Mouse (Mus musculus) G1E (cell line): ENCODE data around the gene Polr3c.
"Not testable (repeated sequence)": the region's sequence is repeated elsewhere in the genome, so short reads cannot be mapped to it uniquely, and the experiment has no call there.

ENCODE experiments used
- CTCF ChIP-seq: IDR thresholded peaks from 2 replicates; pipeline ENCODE4 v1.5.1; 2012; ENCODE audit warnings: low read depth, low read length, inconsistent platforms, mixed read lengths
- GATA1 ChIP-seq: IDR thresholded peaks from 2 replicates; pipeline ENCODE4 v1.6.1; 2012; ENCODE audit warnings: borderline replicate concordance, low read length, inconsistent platforms, mixed read lengths
- GATA2 ChIP-seq: IDR thresholded peaks from 2 replicates; pipeline ENCODE4 v1.6.1; 2012; ENCODE audit warnings: low read depth, low read length, inconsistent platforms, borderline replicate concordance

- not testable (repeated sequence) for TF ChIP-seq GATA1, CTCF, GATA2
Observed at GRCm38 (mm10) chr3:96665732-96666363, 61.6 kb downstream of the Polr3c start.
